Mouse (Mus musculus): ENCODE data around the gene Plcb1.

DNA sequence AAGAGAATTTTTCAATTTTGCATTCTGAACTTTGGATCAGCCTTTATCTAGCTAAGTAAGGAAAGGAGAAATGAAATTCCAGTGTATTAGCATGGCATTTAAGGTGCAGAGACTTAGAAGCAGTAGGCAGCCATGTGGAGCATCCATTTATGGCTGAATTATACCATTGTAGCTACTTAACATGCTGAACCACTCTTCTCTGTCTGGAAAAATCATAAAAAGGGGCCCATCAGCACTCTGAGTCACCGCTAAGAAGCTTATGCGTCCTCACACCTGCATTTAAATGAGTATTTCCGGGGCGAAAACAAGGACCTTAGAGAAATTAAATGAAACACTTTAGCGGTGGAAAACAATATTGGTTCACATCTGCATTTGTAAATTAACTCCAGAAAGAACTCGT is 401.8 kb downstream of the Plcb1 start:
- no peak for TF ChIP-seq CTCF (IDR thresholded peaks at IDR 0.05; ENCODE audit: control insufficient read depth, insufficient read depth, insufficient read length)
- TF ChIP-seq MYOG (IDR thresholded peaks at IDR 0.05; ENCODE audit: control insufficient read depth, extremely low read depth, insufficient read length): no peak
- TF ChIP-seq MAX (IDR thresholded peaks at IDR 0.05): no peak
